Mouse (Mus musculus) embryonic facial prominence, embryonic 11.5 days (tissue): ENCODE measurements around the gene Nisch. TPM values are rescaled to one million over a fixed set of nuclear protein-coding genes. Genes with fewer than 3 reads are reported as not detected.

Experiments used
- ATAC-seq: fragments of 200-750 bp; cut with Nextera tagmentation; replicated peaks from 2 replicates; pipeline ENCODE4 v1.8.0; 2017; ENCODE audit warnings: low read depth; ENCODE audit not compliant: insufficient number of reproducible peaks, low FRiP score, low TSS enrichment
- DNase-seq: peaks from one replicate; pipeline ENCODE4 v3.0.0-alpha.2; 2015; ENCODE audit warnings: low spot score
- H3K27ac ChIP-seq: fragments of 300-500 bp; sonication (generic); replicated peaks from 2 replicates; pipeline ENCODE4 v1.5.1; 2014; ENCODE audit warnings: mild to moderate bottlenecking, low read depth, low read length, control low read depth
- H3K27me3 ChIP-seq: fragments of 300-500 bp; sonication (generic); 2 replicates; pipeline ENCODE4 v1.6.1; 2014; ENCODE audit warnings: mild to moderate bottlenecking, low read length, moderate library complexity, mixed read lengths; ENCODE audit not compliant: control insufficient read depth, insufficient read depth
- H3K36me3 ChIP-seq: fragments of 300-500 bp; sonication (generic); replicated peaks from 2 replicates; pipeline ENCODE4 v1.6.1; 2014; ENCODE audit warnings: low read depth, mild to moderate bottlenecking, low read length, moderate library complexity, mixed read lengths; ENCODE audit not compliant: control insufficient read depth, insufficient read depth
- H3K4me1 ChIP-seq: fragments of 300-500 bp; sonication (generic); 2 replicates; pipeline ENCODE4 v1.6.1; 2014; ENCODE audit warnings: low read length, mixed read lengths; ENCODE audit not compliant: control insufficient read depth, insufficient read depth
- H3K4me2 ChIP-seq: fragments of 300-500 bp; sonication (generic); 2 replicates; pipeline ENCODE4 v1.6.1; 2014; ENCODE audit warnings: low read depth, mild to moderate bottlenecking, control low read depth, low read length, moderate library complexity
- H3K4me3 ChIP-seq: fragments of 300-500 bp; sonication (generic); 2 replicates; pipeline ENCODE4 v1.5.1; 2014; ENCODE audit warnings: low read depth, low read length, control low read depth
- H3K9ac ChIP-seq: fragments of 300-500 bp; sonication (generic); replicated peaks from 2 replicates; pipeline ENCODE4 v1.6.1; 2014; ENCODE audit warnings: mild to moderate bottlenecking, control low read depth, low read length
- H3K9me3 ChIP-seq: fragments of 300-500 bp; sonication (generic); replicated peaks from 2 replicates; pipeline ENCODE4 v1.6.1; 2016; ENCODE audit warnings: mild to moderate bottlenecking, low read length, inconsistent platforms, mixed read lengths; ENCODE audit not compliant: control insufficient read depth
- WGBS: fragments of 180-500 bp; shearing (Covaris S2); extraction: QIAGEN DNeasy Blood & Tissue Kit; methylation state at CpG from one replicate; pipeline ENCODE4 v1.1.7; 2014; 5-methylcytosine and 5-hydroxymethylcytosine counted together
- polyA plus RNA-seq: library from polyadenylated mRNA; unstranded; fragments of >200 nt; fragmentation: Nextera tagmentation; extraction: Ambion mirVana; gene quantifications from 2 replicates; pipeline ENCODE4 v1.2.1, GENCODE M21; 2014

The Nisch gene
- polyA plus RNA-seq = 270 and 277 TPM in 2 replicates

GRCm38 (mm10) chr14:31216846-31217245 is at the start of gene Nisch:
Gene Nisch (minus strand): TSS chr14:31216946.
- Histone ChIP-seq H3K9ac (peak within 1 kb of the TSS; percentile 30), H3K4me3 (no peak within 1 kb of the TSS), H3K36me3 (no peaks in the 10 kb centered on the region), H3K4me2 (no peak within 1 kb of the TSS), H3K27ac (no peak within 1 kb of the TSS), H3K9me3 (no peaks in the 10 kb centered on the region), H3K4me1 (no peaks in the 10 kb centered on the region), H3K27me3 (no peaks in the 10 kb centered on the region)
- ATAC-seq (no peak), DNase-seq (no peak)
- WGBS = 64% methylated on average over 2 of the region's 2 CpGs

DNA sequence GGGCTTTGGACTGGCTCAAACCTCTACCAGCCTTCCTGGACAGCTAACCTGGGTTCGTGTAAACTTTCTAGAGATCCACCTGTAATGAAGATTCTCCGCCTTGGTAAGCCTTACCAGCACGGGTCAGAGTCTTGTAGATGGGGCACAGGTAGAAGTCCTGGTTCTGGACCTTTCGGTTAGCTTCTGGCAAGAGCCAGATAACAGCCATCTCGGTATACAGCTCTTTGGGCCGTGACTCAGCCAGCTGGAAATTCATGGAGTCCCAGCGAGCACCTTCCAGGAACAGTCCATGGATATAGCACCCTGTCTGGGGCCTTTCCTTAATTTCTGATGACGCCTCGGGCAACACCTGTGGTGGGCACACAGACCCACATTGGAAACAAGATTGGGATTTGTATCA is 44.2 kb upstream of the Nisch start:
- H3K9me3 ChIP-seq = no peaks in the 10 kb centered on the region
- H3K27ac ChIP-seq = no peak overlapping the region
- H3K36me3 ChIP-seq = peaks cover 19% of the 10 kb centered on the region
- H3K4me1 ChIP-seq = no peaks in the 10 kb centered on the region
- ATAC-seq (no peak), DNase-seq (no peak)
- no peak overlapping the region for H3K9ac ChIP-seq
- H3K4me2 ChIP-seq = no peak overlapping the region
- H3K4me3 ChIP-seq = no peak overlapping the region
- no peaks in the 10 kb centered on the region for H3K27me3 ChIP-seq
- WGBS = 93% methylated on average over 9 of the region's 9 CpGs

GRCm38 (mm10) chr14:31260374-31260773 is 43.6 kb upstream of the Nisch start:
- H3K4me3 ChIP-seq = no peak overlapping the region
- H3K9ac ChIP-seq = no peak overlapping the region
- H3K4me2 ChIP-seq = no peak overlapping the region
- 93% methylated on average over 4 of the region's 4 CpGs for WGBS
- H3K4me1 ChIP-seq = no peaks in the 10 kb centered on the region
- H3K36me3 ChIP-seq = peaks cover 24% of the 10 kb centered on the region
- H3K27ac ChIP-seq = no peak overlapping the region
- DNase-seq = no peak
- no peak for ATAC-seq
- no peaks in the 10 kb centered on the region for H3K27me3 ChIP-seq
- no peaks in the 10 kb centered on the region for H3K9me3 ChIP-seq

DNA sequence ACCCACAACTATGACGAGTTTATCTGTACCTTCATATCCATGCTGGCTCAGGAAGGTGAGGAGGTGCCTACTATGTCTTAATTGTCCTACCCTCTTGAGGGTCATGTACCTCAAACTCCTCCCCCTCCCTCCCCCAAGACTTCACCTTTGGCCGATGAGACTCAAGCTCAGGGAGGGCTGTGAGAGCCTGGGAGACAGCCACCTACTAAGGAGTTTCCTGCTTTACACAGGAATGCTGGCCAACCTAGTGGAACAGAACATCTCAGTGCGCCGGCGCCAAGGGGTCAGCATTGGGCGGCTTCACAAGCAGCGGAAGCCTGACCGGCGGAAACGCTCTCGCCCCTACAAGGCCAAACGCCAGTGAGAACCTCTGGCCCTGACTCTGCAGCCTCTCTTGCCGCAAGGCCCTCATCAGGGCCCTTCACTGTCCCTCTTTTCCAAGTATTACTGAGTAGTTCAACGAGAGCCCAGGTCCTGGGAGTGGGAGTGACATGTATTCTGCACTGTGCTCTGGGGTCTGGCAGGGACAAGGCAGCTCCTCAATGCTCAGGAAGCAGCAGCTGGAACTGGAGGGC is 41.8 kb upstream of the Nisch start:
- Histone ChIP-seq H3K27ac (no peak overlapping the region), H3K4me3 (no peak overlapping the region), H3K4me1 (no peaks in the 10 kb centered on the region), H3K9me3 (no peaks in the 10 kb centered on the region), H3K36me3 (peaks cover 28% of the 10 kb centered on the region), H3K27me3 (no peaks in the 10 kb centered on the region), H3K9ac (no peak overlapping the region), H3K4me2 (no peak overlapping the region)
- DNase-seq (no peak), ATAC-seq (no peak)
- 92% methylated on average over 14 of the region's 14 CpGs for WGBS

DNA sequence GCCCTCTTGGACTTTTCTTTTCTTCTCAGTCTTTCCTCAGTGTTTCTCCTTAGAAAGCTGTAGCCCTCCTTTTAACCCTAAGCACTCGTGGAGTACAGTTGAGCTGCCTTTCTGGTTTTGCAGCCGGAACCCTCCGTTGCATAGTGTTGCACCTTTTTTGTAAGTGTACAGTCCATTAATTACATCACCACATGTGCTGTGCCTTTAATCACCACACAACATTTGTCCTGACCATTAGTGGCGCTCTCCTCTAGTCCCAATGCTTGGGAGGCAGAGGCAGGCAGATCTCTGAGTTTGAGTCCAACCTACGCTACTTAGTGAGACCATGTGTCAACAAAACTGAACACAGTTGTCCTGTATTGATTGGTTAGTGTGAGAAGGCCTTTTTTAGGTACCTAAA is 35.3 kb upstream of the Nisch start:
- Histone ChIP-seq H3K36me3 (peaks cover 15% of the 10 kb centered on the region), H3K4me2 (peak overlapping the region; percentile 78), H3K9me3 (no peaks in the 10 kb centered on the region), H3K27ac (no peak overlapping the region), H3K4me1 (no peaks in the 10 kb centered on the region), H3K27me3 (no peaks in the 10 kb centered on the region), H3K9ac (peak overlapping the region; percentile 94), H3K4me3 (peak overlapping the region; percentile 97)
- DNase-seq (no peak), ATAC-seq (no peak)
- 88% methylated on average over 5 of the region's 5 CpGs for WGBS

GRCm38 (mm10) chr14:31251626-31252025 is 34.9 kb upstream of the Nisch start:
- peak overlapping the region; percentile 94 for H3K9ac ChIP-seq
- H3K9me3 ChIP-seq = no peaks in the 10 kb centered on the region
- 2% methylated on average over 18 of the region's 18 CpGs for WGBS
- H3K4me1 ChIP-seq = no peaks in the 10 kb centered on the region
- no peak overlapping the region; the same call in 1 of the 2 replicates for H3K27ac ChIP-seq
- no peak; the same call in 1 of the 2 replicates for ATAC-seq
- DNase-seq = no peak
- H3K27me3 ChIP-seq = no peaks in the 10 kb centered on the region
- peak overlapping the region; percentile 78 for H3K4me2 ChIP-seq
- peaks cover 15% of the 10 kb centered on the region for H3K36me3 ChIP-seq
- peak overlapping the region; percentile 97 for H3K4me3 ChIP-seq

DNA sequence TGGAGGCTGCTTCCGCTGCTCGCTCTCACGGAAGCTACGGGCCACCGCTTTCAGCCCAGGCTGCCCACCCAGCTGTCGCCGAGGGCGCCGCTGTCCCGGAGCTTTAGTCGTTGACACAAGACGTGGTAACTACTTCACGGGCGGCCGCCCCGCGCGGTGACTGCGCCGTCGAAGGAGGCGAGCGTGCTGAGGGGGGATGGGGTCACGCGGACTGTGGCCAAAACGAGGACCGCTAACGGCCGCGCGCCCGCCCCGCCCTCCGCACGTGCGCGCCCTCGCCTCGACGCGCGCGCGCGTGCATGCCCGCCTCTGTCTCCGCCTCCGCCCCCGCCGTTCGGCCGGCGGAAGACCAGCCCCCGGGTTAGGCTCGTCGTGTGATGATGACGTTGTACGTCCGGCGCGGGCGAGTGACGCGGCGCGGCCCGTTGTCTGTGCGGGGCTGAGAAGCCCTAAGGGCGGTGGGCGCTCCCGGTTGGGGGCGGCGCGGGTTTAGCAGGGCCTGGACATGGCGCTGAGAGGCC is 34.4 kb upstream of the Nisch start, which contains the start of the genes Phf7 and Bap1:
Phf7 (minus strand) TSS at position 234 of the 521 bp plus-strand sequence.
Bap1 (plus strand) TSS at position 367 of the 521 bp plus-strand sequence.
- peak; percentile 97 for DNase-seq
- Histone ChIP-seq H3K9me3 (no peaks in the 10 kb centered on the region), H3K27ac (peak within 1 kb of the TSS; percentile 73; the same call in 1 of the 2 replicates), H3K27me3 (no peaks in the 10 kb centered on the region), H3K36me3 (peaks cover 11% of the 10 kb centered on the region), H3K4me3 (peak within 1 kb of the TSS; percentile 97), H3K9ac (peak within 1 kb of the TSS; percentile 94), H3K4me2 (peak within 1 kb of the TSS; percentile 78), H3K4me1 (no peaks in the 10 kb centered on the region)
- peak; percentile 87 for ATAC-seq
- WGBS = under 1% methylated on average over 73 of the region's 75 CpGs
